Mouse (Mus musculus) myocyte (in vitro differentiated cells): Measurements from ENCODE around the gene Ndc1.

Source experiments
- CEBPB ChIP-seq: IDR thresholded peaks from 2 replicates; pipeline ENCODE4 v1.6.1; 2011; ENCODE audit warnings: mild to moderate bottlenecking, moderate library complexity; ENCODE audit not compliant: poor library complexity, insufficient read depth, severe bottlenecking
- E2F4 ChIP-seq: IDR thresholded peaks from one replicate; pipeline ENCODE4 v1.6.1; 2011; ENCODE audit warnings: mild to moderate bottlenecking, control low read depth, moderate library complexity; ENCODE audit not compliant: insufficient read depth
- MAX ChIP-seq: IDR thresholded peaks from one replicate; pipeline ENCODE4 v1.6.1; 2011; ENCODE audit warnings: low read depth, mild to moderate bottlenecking, control low read depth
- POLR2A ChIP-seq: IDR thresholded peaks from one replicate; pipeline ENCODE4 v1.6.1; 2011; ENCODE audit warnings: low read depth, mild to moderate bottlenecking, control low read depth, moderate library complexity; ENCODE audit not compliant: insufficient read length
- REST ChIP-seq: IDR thresholded peaks from one replicate; pipeline ENCODE4 v1.6.1; 2011; ENCODE audit warnings: mild to moderate bottlenecking, control low read depth, moderate library complexity; ENCODE audit not compliant: insufficient read depth, insufficient read length
- SRF ChIP-seq: IDR thresholded peaks from one replicate; pipeline ENCODE4 v1.6.1; 2011; ENCODE audit warnings: low read depth; ENCODE audit not compliant: control insufficient read depth, insufficient read length
- TCF3 ChIP-seq: IDR thresholded peaks from one replicate; pipeline ENCODE4 v1.6.1; 2011; ENCODE audit warnings: low read depth, control low read depth; ENCODE audit not compliant: insufficient read length
- USF1 ChIP-seq: IDR thresholded peaks from one replicate; pipeline ENCODE4 v1.6.1; 2011; ENCODE audit warnings: low read depth, mild to moderate bottlenecking, control low read depth, moderate library complexity

DNA sequence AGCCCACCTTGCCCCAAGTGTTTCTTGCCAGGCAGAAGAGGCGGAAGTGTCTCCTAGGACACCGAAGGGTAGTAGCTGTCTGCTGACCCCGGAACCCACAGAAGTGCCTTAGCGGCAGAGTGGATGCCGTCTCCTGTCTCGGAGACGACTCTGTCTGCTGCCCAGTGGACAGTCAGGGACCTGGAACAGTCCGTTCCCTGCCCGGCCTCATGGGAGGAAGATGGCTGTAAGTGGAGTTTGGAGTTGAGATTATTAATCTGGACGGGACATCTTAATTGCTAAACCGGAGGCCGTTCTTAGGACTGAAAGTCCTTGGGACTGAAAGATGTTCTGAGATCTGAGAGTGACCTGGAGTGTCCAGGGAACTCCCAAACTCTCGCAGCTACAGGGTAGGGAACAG, 81.9 kb downstream of the Ndc1 start:
- TF ChIP-seq POLR2A (no peak), MAX (no peak), SRF (no peak), USF1 (no peak), REST (no peak), CEBPB (no peak), E2F4 (no peak), TCF3 (no peak)
